Mouse (Mus musculus): ENCODE measurements around the gene Gas2. TPM values are rescaled to one million over a fixed set of nuclear protein-coding genes. Genes with fewer than 3 reads are reported as not detected.
A peak's percentile ranks its signal among the peaks of the same experiment; 100 is the strongest.

The Gas2 gene
- polyA plus RNA-seq, 1 experiment from 2014 or later, result 10.2 TPM

DNA sequence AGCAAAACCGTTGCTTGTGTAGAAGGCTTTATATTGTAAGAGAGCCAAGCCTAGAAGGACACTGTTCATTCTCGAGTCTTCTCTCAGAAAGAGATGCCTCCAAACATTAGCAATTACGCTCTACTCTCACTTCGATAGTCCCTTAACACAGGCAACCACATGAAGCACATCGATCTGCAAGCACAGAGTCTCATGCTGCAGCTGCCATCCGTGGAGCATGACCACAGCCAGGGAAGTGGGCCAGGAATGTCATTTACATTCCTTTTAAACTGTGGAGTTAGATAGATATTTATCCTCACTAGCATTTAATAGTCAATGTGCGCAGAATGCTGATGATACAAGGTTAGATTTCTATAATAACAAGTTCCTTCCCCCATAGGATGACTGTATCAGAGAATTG is 21.3 kb upstream of the Gas2 start:
- no peak for ATAC-seq (ENCODE audit: insufficient read depth, low FRiP score)
- Histone ChIP-seq H3K9ac (ENCODE audit: low read length) (no peak overlapping the region), H3K4me3 (replicated peaks; ENCODE audit: low read length) (no peak overlapping the region), H3K27me3 (ENCODE audit: control insufficient read depth, insufficient read depth, low read length) (no peaks in the 10 kb centered on the region), H3K4me2 (ENCODE audit: low read depth, low read length) (no peak overlapping the region), H3K9me3 (replicated peaks; ENCODE audit: control insufficient read depth, low read length) (no peaks in the 10 kb centered on the region), H3K27ac (ENCODE audit: low read length) (no peak overlapping the region), H3K4me1 (ENCODE audit: control insufficient read depth, insufficient read depth, low read length) (no peaks in the 10 kb centered on the region), H3K36me3 (ENCODE audit: control insufficient read depth, insufficient read depth, low read length) (no peaks in the 10 kb centered on the region)
- WGBS, result 60% methylated on average over 7 of the region's 7 CpGs

DNA sequence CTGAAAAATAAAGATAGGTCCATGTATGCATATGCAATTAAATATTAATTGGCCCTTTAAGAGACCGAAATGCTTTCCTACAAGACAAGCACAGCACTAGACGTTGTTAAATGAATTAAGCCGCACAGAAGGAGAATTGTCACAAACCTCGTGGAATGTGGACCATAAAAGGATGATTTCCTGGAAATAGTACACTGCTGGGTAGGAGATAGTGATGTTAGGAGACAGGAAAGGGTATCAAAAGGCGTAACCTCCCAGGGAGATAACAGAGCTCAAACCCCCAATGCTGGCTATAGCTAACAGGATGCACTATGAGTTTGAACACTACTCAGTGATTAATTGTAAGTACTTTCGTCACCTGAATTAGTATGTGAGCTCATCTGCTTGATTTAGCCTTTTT is 10.9 kb upstream of the Gas2 start:
- Histone ChIP-seq H3K4me3 (replicated peaks; ENCODE audit: low read length) (no peak overlapping the region), H3K9ac (ENCODE audit: low read length) (no peak overlapping the region), H3K27me3 (ENCODE audit: control insufficient read depth, insufficient read depth, low read length) (no peaks in the 10 kb centered on the region), H3K27ac (ENCODE audit: low read length) (no peak overlapping the region), H3K4me1 (ENCODE audit: control insufficient read depth, insufficient read depth, low read length) (no peaks in the 10 kb centered on the region), H3K9me3 (replicated peaks; ENCODE audit: control insufficient read depth, low read length) (no peaks in the 10 kb centered on the region), H3K4me2 (ENCODE audit: low read depth, low read length) (no peak overlapping the region), H3K36me3 (ENCODE audit: control insufficient read depth, insufficient read depth, low read length) (no peaks in the 10 kb centered on the region)
- WGBS, result 80% methylated on average over 6 of the region's 6 CpGs
- no peak for ATAC-seq (ENCODE audit: insufficient read depth, low FRiP score)

DNA sequence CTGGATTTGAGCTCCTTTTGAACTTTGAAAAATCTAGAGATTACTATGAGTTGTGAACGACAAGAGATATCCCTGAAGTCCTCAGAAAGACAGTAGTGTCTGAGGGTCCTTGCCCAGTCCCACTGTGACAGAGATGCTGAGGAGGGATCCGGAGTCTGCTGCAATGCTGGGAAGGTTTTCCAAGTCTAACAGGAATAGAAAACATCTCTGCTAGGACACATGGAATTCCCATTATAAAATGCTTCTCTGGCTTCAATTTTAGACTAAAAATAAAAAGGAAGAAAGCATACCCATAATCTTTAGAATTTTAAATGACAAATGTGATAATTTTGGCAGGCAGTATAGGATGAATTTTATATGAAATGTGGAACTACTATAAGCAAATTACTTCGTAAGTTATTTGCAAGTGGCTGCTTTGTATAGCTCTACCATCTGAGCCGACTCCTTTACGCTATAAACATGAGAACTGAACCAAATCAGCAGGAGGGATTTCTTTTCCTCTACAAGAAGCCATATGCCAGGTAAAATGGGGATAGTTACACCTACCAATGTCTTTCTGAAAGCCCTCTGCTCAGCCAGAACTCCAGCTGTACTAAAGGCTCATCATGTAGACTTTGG is 9.8 kb upstream of the Gas2 start:
- no peak overlapping the region for H3K4me2 ChIP-seq (ENCODE audit: low read depth, low read length)
- H3K4me1 ChIP-seq (ENCODE audit: control insufficient read depth, insufficient read depth, low read length), result no peaks in the 10 kb centered on the region
- 89% methylated on average over 5 of the region's 5 CpGs for WGBS
- no peaks in the 10 kb centered on the region for H3K27me3 ChIP-seq (ENCODE audit: control insufficient read depth, insufficient read depth, low read length)
- H3K36me3 ChIP-seq (ENCODE audit: control insufficient read depth, insufficient read depth, low read length), result no peaks in the 10 kb centered on the region
- H3K27ac ChIP-seq (ENCODE audit: low read length), result no peak overlapping the region
- no peaks in the 10 kb centered on the region for H3K9me3 ChIP-seq (replicated peaks; ENCODE audit: control insufficient read depth, low read length)
- no peak overlapping the region for H3K9ac ChIP-seq (ENCODE audit: low read length)
- no peak for ATAC-seq (ENCODE audit: insufficient read depth, low FRiP score)
- H3K4me3 ChIP-seq (replicated peaks; ENCODE audit: low read length), result no peak overlapping the region

DNA sequence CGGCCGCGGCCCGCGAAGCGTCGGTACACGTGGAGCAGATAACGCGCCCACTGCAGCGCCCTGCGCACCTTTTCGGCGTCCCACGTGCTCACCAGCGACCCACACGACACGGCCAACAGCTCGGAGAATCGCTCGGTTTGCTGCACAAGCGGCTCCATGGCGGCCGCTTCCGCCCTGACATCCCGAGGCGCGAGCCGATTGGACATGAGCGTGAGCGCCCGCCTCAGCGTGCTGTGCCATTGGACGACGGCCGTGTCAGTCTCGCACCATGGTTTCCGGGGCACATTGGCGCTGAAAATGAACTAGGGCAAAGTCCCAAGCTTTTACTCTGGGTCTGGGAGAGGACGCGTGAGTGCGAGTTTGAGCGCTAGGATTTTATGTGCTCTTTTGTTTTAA is 280 bp downstream of the Gas2 start, which contains the start of gene Fancf:
Fancf (minus strand) TSS at position 171 of the 396 bp plus-strand sequence.
- Histone ChIP-seq H3K4me3 (replicated peaks; ENCODE audit: low read length) (peak within 1 kb of the TSS; percentile 85), H3K36me3 (ENCODE audit: control insufficient read depth, insufficient read depth, low read length) (no peaks in the 10 kb centered on the region; the same call in 1 of the 2 replicates), H3K27me3 (ENCODE audit: control insufficient read depth, insufficient read depth, low read length) (no peaks in the 10 kb centered on the region), H3K4me1 (ENCODE audit: control insufficient read depth, insufficient read depth, low read length) (peaks cover 5% of the 10 kb centered on the region), H3K9ac (ENCODE audit: low read length) (peak within 1 kb of the TSS; percentile 94), H3K4me2 (ENCODE audit: low read depth, low read length) (peak within 1 kb of the TSS; percentile 96), H3K27ac (ENCODE audit: low read length) (peak within 1 kb of the TSS; percentile 98), H3K9me3 (replicated peaks; ENCODE audit: control insufficient read depth, low read length) (no peaks in the 10 kb centered on the region)
- ATAC-seq (ENCODE audit: insufficient read depth, low FRiP score), result peak; percentile 97
- WGBS, result under 1% methylated on average over 43 of the region's 43 CpGs

DNA sequence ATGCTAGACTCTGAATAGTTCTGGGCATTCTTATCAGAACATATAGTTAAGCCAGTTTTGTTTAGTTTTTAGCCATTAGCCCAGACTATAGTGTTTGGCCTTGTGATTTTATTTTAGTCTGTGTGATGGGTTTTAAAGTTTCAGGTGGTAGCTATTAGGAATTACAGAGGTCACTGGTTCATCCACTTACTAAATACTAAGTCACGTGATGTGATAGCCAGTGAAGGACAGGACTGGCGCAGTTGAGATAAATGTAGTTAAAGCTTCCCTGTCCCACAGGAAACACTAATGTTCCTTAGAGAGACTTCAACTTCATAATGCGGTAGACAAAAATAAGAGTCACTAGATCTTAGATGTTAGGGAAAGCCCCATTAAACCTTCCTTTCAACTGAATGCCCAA is 1.0 kb downstream of the Gas2 start:
- WGBS, result 52% methylated on average over 3 of the region's 3 CpGs
- Histone ChIP-seq H3K4me2 (ENCODE audit: low read depth, low read length) (peak overlapping the region; percentile 96), H3K4me3 (replicated peaks; ENCODE audit: low read length) (peak overlapping the region; percentile 85), H3K9ac (ENCODE audit: low read length) (peak overlapping the region; percentile 94), H3K27me3 (ENCODE audit: control insufficient read depth, insufficient read depth, low read length) (no peaks in the 10 kb centered on the region), H3K27ac (ENCODE audit: low read length) (peak overlapping the region; percentile 98; the same call in 1 of the 2 replicates), H3K36me3 (ENCODE audit: control insufficient read depth, insufficient read depth, low read length) (no peaks in the 10 kb centered on the region; the same call in 1 of the 2 replicates), H3K9me3 (replicated peaks; ENCODE audit: control insufficient read depth, low read length) (no peaks in the 10 kb centered on the region), H3K4me1 (ENCODE audit: control insufficient read depth, insufficient read depth, low read length) (peaks cover 5% of the 10 kb centered on the region)
- no peak for ATAC-seq (ENCODE audit: insufficient read depth, low FRiP score)

DNA sequence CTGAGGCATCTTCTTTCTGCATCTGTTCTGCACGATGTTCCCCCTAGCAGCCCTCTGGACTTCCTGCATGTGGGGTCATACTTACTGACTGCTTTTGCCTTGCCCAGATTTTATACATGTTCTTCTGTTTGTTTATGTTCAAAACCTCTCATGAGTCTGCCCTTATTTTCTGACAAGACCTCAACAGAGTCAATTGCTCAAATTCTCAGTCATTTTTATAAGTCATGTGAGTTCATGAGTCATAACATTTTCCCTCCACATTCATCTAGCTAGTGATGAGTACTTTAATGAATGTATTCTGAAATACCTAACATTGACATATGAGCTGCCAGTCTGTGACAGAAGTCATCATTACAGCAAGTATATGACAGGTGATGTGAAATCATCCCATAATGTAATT is 3.5 kb downstream of the Gas2 start:
- Histone ChIP-seq H3K36me3 (ENCODE audit: control insufficient read depth, insufficient read depth, low read length) (no peaks in the 10 kb centered on the region; the same call in 1 of the 2 replicates), H3K27me3 (ENCODE audit: control insufficient read depth, insufficient read depth, low read length) (no peaks in the 10 kb centered on the region), H3K9ac (ENCODE audit: low read length) (no peak overlapping the region), H3K4me1 (ENCODE audit: control insufficient read depth, insufficient read depth, low read length) (peaks cover 5% of the 10 kb centered on the region), H3K9me3 (replicated peaks; ENCODE audit: control insufficient read depth, low read length) (no peaks in the 10 kb centered on the region), H3K4me3 (replicated peaks; ENCODE audit: low read length) (no peak overlapping the region), H3K27ac (ENCODE audit: low read length) (no peak overlapping the region), H3K4me2 (ENCODE audit: low read depth, low read length) (no peak overlapping the region)
- 60% methylated on average over 1 of the region's 1 CpGs for WGBS
- ATAC-seq (ENCODE audit: insufficient read depth, low FRiP score), result no peak

DNA sequence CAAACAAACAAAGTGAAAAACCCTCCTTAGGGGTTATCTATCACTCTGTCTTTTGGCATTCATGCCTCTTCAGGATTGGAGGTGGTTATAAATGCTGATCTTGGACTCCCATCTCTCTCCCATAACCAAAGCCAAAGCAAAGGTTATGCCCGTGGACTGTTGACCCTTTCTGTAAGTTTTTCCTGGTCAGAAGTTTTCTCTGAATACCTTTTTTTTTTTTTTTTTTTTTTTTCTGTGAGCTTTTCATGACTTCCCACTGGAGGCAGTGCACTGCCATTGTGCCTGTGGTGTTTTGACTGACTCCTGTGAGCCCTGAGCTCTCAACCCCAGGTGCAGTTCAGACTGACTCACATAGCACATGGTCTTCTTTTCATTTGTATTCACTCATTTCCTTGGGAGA is 6.2 kb downstream of the Gas2 start:
- WGBS, result 86% methylated on average over 1 of the region's 1 CpGs
- H3K36me3 ChIP-seq (ENCODE audit: control insufficient read depth, insufficient read depth, low read length), result no peaks in the 10 kb centered on the region
- H3K4me1 ChIP-seq (ENCODE audit: control insufficient read depth, insufficient read depth, low read length), result no peaks in the 10 kb centered on the region; the same call in 1 of the 2 replicates
- H3K9ac ChIP-seq (ENCODE audit: low read length), result no peak overlapping the region
- no peaks in the 10 kb centered on the region for H3K9me3 ChIP-seq (replicated peaks; ENCODE audit: control insufficient read depth, low read length)
- H3K4me2 ChIP-seq (ENCODE audit: low read depth, low read length), result no peak overlapping the region
- ATAC-seq (ENCODE audit: insufficient read depth, low FRiP score), result no peak
- no peak overlapping the region for H3K4me3 ChIP-seq (replicated peaks; ENCODE audit: low read length)
- no peak overlapping the region for H3K27ac ChIP-seq (ENCODE audit: low read length)
- H3K27me3 ChIP-seq (ENCODE audit: control insufficient read depth, insufficient read depth, low read length), result no peaks in the 10 kb centered on the region

DNA sequence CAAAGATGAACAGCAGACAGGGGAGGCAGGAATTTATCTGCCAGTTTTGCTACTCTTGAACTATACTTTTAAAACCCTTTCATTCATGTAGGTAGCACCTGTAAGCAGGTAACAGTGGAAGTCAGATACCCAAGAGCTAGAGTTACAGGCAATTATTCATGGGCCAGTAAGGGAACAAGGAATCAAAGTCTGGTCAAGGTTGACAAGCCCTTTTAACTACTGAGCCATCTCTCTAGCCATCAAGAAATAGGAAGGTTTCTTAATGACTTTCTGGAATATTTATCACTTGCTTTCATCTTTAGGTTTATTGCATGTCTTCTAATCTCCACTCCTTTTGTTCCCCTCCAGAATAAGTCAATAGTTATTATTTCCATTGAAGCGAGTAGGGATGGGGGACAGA is 10.2 kb downstream of the Gas2 start:
- ATAC-seq (ENCODE audit: insufficient read depth, low FRiP score), result no peak
- WGBS, result 70% methylated on average over 1 of the region's 1 CpGs
- Histone ChIP-seq H3K27me3 (ENCODE audit: control insufficient read depth, insufficient read depth, low read length) (no peaks in the 10 kb centered on the region), H3K27ac (ENCODE audit: low read length) (no peak overlapping the region), H3K9ac (ENCODE audit: low read length) (no peak overlapping the region), H3K9me3 (replicated peaks; ENCODE audit: control insufficient read depth, low read length) (no peaks in the 10 kb centered on the region), H3K4me3 (replicated peaks; ENCODE audit: low read length) (no peak overlapping the region), H3K4me1 (ENCODE audit: control insufficient read depth, insufficient read depth, low read length) (no peaks in the 10 kb centered on the region), H3K36me3 (ENCODE audit: control insufficient read depth, insufficient read depth, low read length) (no peaks in the 10 kb centered on the region), H3K4me2 (ENCODE audit: low read depth, low read length) (no peak overlapping the region)

DNA sequence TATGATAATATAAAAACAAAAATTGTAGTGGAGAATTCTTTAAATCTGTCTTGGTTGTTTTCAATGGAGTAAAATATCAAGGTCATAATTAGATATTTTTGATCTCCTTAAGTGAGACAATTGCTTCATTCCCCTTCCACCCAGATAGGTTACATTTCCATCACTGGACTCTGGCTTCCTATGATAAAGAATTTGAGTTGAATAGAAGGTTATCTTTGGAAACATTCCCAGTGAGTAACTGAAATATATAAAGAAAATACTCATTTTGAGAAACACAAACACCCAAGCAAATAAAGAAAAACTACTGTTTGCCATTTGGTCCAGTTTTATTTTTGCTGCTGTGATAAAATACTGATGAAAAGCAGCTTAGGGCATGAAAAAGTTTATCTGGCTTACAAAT is 10.8 kb downstream of the Gas2 start:
- Histone ChIP-seq H3K27me3 (ENCODE audit: control insufficient read depth, insufficient read depth, low read length) (no peaks in the 10 kb centered on the region), H3K9me3 (replicated peaks; ENCODE audit: control insufficient read depth, low read length) (no peaks in the 10 kb centered on the region), H3K4me1 (ENCODE audit: control insufficient read depth, insufficient read depth, low read length) (no peaks in the 10 kb centered on the region), H3K36me3 (ENCODE audit: control insufficient read depth, insufficient read depth, low read length) (no peaks in the 10 kb centered on the region), H3K9ac (ENCODE audit: low read length) (no peak overlapping the region), H3K27ac (ENCODE audit: low read length) (no peak overlapping the region), H3K4me2 (ENCODE audit: low read depth, low read length) (no peak overlapping the region), H3K4me3 (replicated peaks; ENCODE audit: low read length) (no peak overlapping the region)
- no peak for ATAC-seq (ENCODE audit: insufficient read depth, low FRiP score)
